Mouse (Mus musculus) stomach, postnatal 0 days (tissue): Measurements from ENCODE around the gene Bcl7b.

Experiments used
- CTCF ChIP-seq: IDR thresholded peaks from 2 replicates; pipeline ENCODE4 v1.5.1; 2016; ENCODE audit warnings: antibody characterized with exemption, low read depth, mild to moderate bottlenecking, moderate library complexity
- EP300 ChIP-seq: optimal IDR thresholded peaks from 2 replicates; pipeline ENCODE3; 2016; ENCODE audit warnings: antibody characterized with exemption

DNA sequence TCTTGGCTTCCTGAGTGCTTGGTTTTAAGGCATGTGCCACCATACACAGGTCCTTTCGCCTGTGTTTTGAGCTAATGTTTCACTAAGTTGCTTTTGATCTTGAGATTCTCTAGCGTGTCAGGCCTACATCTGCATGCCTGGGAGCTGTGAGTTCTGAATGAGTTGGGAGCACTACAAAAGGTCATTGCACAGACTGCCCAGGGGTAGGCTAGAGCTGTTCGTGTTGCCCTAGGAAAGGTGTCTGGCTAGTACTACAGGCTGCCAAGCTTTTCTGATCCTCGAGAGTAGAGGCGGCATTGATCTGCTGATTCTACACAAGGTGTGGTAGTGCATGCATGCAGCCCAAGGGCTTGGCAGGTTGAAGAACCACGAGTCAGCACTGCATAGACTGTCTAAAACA, 5.3 kb upstream of the Bcl7b start:
- TF ChIP-seq EP300 (no peak), CTCF (no peak)
